Mouse (Mus musculus) CD4-positive, CD25-positive, alpha-beta regulatory T cell, adult 4 months (primary cell): ENCODE data around the gene Nid2. TPM values are rescaled to one million over a fixed set of nuclear protein-coding genes. Genes with fewer than 3 reads are reported as not detected.

Source experiments
- ATAC-seq: one replicate; pipeline ENCODE4 v1.8.0; 2017
- polyA plus RNA-seq, 2 experiments: library from polyadenylated mRNA; unstranded; fragments of 100-300 nt; shearing (Covaris generic); gene quantifications; one replicate each; pipeline ENCODE4 v1.2.1; 2017

Nid2 gene
- polyA plus RNA-seq = 1 to 10 TPM; 1.1 to 5.1 TPM

DNA sequence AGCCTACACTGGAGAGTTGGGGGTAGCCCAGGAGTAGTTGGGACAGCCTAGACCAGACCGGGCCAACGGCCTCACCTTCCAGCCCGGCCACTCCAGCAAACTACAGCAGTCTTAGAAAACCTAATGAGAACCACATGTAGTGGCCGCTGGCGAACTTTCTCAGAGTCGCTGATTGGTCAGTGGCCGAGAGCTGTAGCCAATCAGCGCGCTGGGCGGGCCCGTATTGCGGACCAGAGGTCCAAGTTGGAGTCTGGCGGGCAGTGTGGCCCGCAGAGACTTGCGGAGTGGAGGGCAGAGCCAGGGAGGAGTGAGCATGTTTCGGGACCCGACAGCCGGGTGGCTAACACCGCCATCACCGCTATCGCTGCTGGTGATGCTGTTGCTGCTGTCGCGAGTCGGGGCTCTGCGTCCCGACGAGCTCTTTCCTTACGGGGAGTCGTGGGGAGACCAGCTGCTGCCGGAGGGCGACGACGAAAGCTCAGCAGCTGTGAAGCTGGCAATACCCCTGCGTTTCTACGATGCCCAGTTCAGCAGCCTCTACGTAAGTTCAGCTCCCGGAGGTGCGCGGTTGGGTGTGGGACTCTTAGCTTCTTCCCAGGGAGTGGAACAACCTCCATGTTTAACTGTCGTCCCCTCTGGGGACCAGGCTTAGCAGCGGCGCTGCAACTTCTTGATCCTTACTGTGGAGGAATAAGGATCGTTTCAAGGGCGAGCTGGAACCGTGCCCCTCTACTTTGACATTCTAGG lies at the start of gene Nid2:
TSS of gene Nid2 (plus strand) at position 241 of the 747 bp plus-strand sequence.
- peak; percentile 62 for ATAC-seq

DNA sequence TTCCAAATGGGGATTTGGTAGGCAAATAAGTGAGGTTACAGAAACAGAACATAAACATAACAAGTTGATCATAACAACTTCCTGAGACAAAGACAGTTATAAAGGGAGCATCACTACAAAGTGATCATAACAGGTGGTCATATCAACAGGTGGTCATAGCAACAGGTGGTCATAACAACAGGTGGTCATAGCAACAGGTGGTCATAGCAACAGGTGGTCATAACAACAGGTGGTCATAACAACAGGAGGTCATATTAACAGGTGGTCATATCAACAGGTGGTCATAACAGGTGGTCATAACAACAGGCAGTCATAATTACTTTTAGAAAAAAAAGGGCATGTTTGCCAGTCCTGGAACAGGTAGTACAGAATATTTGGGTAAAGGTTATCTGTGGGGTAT lies 49.5 kb upstream of the Nid2 start:
- ATAC-seq = no peak

DNA sequence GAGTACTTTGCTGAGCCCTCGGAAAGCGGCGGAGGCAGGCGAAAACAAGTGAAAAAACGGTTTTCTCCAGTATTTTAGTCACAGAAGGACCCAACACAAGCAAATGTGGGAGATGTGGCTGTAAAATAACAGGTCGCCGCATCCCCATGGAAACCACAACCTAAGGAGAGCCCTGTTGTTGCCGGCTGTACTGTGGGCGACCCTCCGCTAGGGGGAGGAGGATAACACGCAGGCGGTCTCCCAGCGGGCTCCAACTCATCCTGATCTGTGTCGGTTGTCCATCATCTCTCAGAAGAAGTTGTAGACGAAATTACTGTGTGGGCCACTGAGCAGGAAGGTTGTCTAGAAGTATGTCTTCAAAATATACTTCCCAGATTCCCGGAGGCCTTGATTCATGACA lies 45.4 kb upstream of the Nid2 start:
- ATAC-seq = peak; percentile 84

DNA sequence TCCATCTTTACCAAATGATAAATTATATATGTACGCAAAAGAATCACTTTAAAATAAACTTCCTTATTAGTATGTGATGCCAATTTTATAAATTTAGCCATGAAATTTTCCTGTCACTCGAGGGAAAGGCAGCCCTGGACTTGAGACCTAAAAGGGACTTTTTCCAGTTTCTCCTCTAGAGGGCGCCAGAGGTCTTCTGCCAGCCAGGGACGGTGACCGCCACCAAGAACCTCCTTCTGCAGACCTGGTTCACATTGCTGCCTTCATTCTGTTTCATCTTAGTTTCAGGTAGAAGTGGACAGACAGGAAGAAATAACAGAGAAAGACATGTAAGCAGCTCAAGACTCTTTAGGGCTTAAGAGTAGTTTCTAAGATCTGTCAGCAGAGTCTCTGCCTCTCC lies 44.6 kb upstream of the Nid2 start:
- ATAC-seq = peak; percentile 78

DNA sequence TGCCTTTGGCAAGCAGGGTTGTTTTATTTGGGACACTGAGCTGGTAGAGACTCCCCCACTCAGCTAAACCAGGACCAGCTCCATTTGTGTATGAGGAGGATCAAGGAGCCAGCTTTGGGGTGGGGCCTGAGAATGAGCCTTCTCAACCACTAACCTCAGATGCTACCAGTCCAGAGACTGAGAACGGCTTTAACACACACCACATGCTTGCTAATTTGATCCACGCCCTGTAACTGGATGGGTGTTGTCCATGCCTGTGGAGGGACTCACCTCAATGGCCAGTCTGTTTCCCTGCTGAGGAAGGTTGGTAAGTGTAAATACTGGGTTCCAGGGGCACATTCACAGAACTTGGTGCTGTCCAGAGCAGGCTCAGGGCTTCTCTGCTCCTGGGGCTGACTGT lies 44.1 kb upstream of the Nid2 start:
- no peak for ATAC-seq

DNA sequence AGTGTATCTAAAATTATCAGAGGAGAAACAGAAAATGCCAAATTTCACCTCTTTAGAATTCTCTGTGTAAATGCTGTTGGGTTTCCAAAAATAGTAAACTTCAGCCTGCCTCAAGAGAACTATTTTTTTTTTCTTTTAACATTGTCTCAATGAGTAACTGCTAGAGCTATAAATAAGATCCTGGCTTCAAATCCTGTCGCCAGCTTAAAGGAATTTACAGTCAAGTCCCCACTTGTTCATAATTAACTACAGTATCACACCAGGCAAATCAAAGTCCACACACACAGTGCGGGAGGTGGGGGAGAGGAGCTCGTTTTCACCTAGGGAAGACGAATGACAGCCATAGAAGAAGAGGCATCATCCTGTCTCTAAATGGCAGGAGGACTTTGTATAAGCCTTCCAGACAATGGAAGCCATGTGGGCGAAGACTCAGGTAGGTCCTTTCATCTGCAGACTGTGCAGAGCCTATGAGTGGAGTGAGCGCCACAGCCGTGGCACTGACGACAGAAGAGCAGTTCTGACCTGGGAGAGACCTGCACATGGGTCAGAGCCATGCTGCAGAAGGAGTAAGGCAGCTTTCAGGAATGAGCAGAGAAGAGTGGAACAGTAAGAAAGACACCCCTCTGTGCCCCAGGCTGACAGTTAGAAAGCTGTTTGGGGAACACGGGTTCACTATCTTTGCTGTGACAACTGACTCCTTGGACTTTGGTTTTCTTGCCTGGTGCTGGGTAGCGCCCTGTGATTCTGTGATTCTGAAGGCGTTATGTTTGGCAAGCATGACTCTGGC lies 43.2 kb upstream of the Nid2 start:
- no peak for ATAC-seq

DNA sequence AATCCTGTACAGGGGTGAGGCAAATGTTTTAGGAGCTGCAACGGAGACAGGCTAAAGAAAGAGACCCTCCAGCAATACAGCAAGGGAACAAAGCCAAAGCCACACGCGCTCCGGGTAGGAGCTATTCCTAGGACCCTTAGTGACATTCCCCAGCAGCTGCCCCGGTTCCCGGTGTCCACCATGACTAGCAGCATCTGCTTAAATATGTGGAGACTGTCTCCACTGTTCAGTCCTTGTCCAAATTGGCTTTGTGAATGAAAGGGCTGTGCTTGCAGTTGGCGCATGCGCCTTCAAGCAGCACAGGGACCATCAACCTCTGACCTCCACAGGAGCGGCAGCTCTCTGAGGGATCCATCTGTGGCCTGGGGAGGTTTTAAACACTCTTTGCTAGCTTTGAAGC lies 41.9 kb upstream of the Nid2 start:
- ATAC-seq = no peak

DNA sequence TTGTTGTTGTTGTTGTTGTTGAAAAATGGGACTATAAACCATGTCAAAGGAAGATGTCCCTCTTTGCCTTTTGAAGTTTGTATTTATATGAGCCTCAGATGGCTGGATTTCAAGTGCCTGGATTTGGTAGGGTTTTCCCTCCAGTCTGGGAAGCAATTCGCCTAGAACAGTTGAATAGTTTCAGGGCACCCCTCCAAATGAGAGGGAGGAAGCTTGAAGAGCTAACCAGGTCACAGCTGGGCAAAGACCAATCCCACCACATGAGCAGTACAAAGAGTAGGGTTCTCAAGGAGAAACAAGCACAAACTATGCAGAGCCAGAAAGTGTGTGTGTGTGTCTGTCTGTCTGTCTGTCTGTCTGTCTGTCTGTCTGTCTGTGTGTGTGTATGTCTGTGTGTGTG lies 39.3 kb upstream of the Nid2 start:
- ATAC-seq = no peak

DNA sequence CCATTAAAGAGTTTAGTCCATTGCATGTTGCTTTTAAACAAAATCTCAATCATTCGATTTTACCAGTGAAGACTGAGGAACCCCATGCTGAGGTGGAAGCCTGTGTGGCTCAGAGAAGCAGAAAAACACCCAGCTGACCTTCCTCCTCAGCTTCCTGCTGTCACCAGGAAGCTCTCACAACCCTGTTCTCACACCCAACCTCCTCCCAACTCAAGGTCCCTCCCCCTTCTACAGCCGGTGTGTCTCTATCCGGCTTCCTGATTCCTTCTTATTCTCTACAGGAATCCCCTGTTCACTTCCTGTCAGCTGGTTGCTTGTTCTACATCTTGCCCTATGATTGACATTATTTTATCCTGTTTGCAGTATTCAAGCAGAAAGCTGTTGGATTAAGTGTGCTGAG lies 38.0 kb upstream of the Nid2 start:
- peak; percentile 98 for ATAC-seq

DNA sequence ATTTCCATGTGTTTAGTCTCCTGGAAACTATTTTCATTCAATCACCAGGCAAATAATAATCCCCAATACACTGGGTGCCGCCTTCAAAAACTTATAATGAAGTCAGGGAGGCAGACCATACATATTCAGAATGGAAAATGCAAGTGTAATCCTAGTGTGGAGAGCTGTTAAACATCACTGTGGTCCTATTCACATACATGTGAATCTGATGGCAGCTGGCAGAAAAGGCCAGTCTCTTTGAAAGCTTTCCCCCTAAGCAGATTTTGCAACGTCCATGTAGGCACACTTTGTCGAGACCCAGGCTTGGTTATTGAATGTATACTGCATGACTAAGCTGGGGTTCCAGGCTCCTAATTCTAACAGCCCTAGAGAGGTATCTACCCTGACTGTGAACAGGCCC lies 32.0 kb upstream of the Nid2 start:
- ATAC-seq = no peak

DNA sequence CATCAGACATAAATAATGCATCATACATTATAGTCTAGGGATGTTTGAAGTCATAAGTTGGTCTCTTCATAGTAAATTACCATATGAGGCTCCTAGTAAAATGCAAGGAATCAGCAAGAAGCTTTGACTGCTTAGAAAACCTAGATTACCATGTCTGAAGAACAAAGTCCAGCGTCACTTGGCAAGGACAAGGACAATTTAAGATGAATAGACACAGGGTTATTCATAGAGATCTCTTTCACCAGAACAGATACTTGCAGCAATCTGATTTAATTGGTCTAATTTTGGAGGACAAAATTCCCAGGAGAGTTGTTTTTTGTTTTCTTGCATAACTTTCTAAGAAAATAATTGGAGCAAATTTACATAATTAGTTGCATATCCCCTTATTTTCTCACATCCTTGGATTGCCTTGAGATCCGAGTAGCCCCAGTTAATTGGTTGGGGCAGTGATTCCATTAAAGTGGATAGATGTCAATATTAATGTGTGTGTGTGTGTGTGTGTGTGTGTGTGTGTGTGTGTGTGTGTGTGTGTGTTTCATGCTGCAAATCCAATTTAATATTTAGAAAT lies 30.9 kb upstream of the Nid2 start:
- ATAC-seq = no peak

DNA sequence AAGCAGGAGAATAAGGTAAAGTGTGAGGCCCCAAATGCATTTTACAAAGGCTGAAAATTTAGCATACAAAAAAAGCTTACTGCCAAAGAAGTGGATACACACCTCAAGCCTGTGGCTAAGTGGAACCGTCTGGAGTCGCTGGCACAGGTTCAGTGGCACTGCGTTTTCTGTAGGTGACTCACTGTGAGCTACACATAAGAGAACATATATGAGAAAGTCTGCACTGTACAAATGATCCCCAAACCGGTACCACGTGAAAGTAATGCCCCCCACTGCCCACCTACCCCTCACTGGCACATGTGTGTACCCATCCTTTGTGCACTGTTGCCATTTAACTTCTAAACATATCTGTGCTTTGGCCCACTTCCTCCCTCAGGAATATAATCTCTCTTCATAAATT lies 22.8 kb upstream of the Nid2 start:
- no peak for ATAC-seq

DNA sequence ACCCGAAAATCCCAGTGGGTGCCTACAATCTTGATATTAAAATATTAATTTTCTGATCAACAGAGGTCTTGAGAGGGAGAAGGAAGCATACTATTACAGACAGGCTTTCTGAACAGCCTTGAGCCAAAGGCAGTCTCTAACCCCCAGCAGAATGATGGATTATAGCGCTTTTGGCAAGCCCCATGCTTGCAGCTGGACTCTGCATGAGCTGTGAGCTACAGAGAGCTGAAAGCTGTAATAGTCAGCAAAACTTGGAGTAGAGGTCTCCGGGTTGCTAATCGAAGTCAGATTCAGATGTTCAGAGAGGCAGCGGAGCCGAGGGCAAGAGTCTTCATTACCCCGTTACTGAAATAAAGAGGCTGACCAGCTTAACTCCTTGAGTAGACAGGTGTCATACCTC lies 22.3 kb upstream of the Nid2 start:
- no peak for ATAC-seq

DNA sequence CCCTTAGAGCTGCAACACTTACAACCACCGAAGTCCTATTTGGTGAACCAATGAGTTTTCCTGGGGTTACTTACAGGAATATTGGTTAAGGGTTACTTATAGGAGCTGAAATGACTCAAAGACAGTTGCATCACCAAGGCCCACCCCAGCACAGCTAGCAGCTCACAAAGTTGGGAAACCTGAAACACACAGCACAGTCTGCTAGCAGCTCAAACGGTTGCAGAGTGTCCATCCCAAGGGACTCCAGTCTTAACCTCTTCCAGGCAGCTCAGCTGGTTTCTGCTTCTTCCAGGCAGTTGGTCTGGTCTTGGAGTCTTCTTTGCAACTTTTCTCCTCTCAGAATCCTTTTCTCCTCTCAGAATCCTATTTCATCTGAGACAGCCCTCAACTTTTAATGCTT lies 19.0 kb upstream of the Nid2 start:
- no peak for ATAC-seq

DNA sequence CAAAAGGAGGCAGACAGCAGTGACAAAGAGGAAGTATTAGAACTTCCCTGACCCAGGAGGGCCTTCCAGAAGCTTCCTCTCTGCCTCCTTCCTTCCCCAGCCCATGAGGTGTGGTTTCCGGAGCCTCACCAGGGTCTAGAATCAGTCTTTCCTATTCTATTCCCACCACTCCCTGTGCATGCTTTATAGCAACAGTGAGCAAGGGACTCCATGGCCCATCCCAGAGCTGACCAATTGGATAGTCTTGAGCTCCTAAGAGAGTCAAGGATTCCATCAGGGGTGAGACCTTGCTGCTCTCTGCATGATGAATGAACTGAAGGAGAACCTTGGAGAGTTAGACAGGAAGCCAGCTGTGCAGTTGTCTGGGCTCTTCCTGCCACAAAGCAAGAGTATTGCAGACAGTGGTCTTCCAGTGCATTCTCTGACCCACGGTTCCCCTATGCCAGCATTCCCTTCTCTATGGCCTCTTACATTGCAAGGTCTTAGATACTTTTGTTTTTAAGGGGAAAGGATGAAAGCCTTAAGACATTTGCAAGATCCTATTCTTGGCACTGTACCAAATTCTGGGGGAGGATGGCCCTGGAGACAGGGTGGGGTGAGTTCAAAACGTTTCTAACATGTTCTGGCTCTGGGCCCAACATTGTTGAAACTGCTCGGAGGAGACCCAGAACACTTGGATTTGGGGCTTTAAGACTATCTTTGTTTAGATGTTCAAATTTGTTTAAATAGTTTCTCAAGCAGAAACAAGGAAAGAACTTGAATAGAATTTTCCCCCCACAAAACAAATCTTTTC lies 17.4 kb upstream of the Nid2 start:
- ATAC-seq = no peak

DNA sequence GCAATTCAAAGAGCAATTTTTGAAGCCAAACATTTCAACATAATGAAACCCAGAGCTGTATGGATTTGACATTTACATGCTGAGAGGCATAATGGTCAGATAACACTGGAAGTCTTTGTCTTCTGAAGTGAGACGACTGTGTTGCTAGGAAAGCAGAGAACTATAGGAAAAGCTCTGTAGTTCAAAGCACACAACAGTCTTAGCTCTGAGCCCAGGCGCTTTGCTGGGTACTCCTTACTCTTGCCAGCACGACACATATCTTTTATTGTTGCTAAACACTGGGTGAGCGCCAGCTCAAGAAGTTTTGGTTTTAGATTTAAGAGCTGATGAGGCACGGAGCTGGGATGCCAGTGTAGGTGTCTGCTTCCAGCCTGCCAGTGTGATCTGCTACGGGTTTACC lies 15.8 kb upstream of the Nid2 start:
- no peak for ATAC-seq

DNA sequence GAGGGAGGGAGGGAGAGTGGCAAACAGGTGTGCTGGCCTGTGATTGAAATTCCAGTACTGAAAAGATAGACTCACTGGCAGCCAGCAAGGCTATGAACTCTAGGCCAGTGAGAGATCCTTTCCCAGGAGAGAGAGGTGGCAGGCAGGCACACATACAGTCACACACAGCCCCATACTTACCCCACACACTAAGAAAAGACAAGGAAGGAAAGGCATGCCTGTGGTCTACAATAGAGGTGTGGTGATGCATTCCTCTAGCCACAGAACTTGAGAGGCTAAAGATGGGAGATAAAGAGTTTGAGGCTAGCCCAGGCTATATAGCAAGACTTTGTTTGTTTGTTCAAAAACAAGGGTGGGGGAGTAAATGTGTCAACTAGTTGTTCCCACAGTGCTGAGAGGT lies 13.5 kb upstream of the Nid2 start:
- ATAC-seq = no peak

DNA sequence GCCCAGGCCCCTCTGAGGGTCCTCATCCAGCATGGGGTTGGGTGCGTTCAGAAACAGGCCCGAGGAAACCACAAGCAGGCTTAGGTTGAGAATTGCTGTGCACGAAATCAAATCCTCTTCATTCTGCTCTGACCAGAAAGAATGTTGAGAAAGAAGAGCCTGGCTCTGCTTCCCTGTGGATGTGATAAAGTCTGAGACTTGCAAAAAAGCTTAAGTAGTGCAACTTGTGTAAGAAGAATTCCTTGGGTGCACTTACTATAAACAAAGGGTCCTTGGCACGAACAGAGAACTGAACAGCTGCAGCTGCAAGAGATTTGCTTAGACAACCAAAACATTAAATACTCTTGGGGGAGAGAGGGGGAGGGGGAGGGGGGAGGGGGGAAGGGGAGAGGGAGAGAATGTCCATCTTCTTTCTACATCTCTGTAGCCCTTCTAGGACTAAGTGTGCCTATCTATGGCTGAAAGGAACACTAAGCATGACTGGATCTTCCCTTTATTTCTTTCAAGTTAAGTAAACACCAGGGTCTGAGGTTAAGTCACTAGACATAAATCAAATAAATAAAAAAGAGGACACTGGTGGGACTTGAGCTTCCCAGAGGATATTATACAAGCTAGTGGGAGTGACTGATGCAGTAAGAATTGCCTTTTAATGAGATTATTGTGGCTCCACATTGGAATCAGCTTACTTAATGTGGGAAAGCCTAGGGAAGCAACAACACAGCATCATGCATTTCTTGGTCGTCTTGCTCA lies 12.8 kb upstream of the Nid2 start:
- no peak for ATAC-seq

DNA sequence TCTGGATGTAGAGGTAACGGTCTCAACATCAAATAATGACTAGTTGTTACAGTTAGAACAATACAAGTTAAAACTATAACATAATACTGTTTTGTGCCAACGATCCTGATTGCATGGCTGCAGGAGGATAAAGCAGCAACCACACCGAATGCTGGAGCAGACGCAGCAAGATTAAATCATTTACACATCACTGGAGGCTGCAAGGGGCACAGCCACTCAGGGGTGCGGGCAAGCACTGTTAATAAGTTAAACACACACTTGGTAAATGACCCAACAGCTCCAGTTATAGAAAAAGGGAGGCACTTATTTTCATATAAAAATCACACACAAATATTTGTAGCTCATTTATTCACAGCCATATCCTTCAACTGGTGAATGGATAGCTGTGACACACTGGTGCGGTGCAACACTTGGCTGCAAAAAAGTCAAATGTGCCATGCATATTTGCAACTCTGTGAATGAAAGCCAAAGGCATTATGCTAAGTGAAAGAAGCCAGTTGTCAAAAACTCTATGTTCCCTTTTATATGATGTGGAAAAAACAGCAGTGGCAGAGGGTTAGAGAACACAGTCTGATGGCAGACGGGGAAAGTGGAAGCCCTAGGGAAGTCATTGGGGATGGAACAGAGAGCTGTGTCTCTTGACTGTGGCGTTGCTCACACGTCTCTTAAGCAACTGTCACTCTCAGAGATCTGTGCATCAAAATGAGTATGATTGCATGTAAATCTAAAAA lies 11.5 kb upstream of the Nid2 start:
- ATAC-seq = no peak

DNA sequence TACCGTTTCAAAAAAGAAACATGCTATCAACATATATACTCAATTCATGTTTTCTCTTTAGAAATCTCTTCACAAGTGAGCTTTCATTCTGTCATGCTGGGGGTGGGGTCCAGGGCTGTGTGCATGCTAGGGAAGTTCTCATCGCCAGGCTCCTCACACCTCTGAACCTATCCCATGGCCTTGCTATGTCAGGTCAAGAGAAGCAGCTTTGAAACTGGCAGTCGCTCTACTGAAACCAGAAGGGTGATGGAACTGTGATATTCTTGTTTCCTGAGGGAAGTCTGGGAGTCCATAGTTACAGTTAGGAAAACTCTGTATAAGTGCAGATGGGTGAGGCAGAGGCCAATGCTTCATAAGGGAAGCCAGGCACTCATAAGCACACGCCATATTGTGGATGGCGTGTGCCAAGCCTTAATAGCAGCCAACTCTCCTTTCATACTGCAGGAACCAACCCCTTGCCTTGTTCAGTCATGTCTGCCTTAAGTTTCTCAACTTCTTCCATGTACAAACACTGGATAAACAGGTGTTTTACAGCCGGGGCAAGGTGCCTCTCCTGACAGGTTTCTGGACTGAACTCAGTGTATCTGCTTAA lies 10.8 kb upstream of the Nid2 start:
- ATAC-seq = no peak

DNA sequence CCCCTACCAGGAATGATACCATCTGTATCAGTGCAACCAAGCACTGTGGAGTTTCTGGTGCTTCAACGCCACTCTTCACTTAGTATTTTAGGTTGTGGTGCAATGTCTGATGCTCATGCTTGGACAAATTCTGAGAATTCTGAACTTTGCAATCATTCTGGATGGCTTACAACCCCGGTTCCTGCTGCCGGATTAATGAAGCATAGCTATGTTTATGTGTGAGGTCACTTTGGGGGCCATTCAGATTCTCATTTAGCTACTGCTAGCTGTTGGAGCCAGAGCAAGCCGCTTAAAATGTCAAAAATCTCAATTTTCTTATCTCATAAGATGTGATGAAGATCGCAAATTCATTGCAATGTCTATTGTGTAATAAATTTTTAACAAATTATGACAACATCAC lies 6.2 kb upstream of the Nid2 start:
- no peak for ATAC-seq
